Mouse (Mus musculus): ENCODE data around the gene Barhl1. TPM values are rescaled to one million over a fixed set of nuclear protein-coding genes. Genes with fewer than 3 reads are reported as not detected.

The Barhl1 gene
- polyA plus RNA-seq, 1 experiment from 2014 or later = not detected

DNA sequence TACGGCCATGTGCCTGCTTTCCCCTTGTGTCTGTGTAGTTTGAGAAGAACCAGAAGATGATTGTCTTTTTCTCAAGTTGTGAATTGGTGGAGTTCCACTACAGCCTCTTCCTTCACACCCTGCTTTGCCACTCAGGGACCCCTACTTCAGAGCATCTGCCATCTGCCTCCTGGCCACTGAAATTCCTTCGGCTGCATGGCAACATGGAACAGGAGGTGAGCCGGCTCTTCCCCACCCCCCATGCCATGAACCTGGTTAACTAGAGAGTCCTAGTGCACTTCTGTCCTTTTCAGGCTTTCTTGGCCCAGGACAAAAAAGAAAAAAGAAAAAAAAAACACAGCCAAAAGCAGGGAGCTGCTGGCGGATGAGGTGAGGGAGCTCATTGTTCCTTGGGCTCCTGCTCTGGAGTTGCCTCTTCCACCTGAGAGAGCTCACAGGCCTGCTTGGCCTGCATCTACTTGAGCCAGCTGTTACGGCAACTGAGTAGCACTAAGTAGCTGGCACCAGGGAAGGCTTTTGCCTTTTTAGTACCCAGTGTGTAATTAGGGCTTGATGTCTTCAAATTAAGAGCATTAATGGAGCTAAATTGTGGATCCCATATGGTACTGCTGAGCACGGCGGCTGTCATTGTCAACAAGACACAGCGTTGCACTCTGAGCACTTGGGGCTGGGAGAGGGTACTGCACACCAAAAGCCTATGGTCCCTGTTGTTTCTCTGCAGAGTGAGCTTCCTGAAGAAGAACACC, 55.6 kb downstream of the Barhl1 start:
- no peaks in the 10 kb centered on the region for H3K4me1 ChIP-seq (replicated peaks)
- H3K4me2 ChIP-seq = no peak overlapping the region
- H3K27ac ChIP-seq = no peak overlapping the region
- ATAC-seq (ENCODE audit: insufficient number of reproducible peaks, insufficient read depth, low FRiP score, low TSS enrichment, low read depth) = no peak
- no peaks in the 10 kb centered on the region for H3K9me3 ChIP-seq
- H3K4me3 ChIP-seq (replicated peaks) = no peak overlapping the region
- H3K27me3 ChIP-seq = no peaks in the 10 kb centered on the region
- H3K36me3 ChIP-seq = peaks cover 89% of the 10 kb centered on the region
- 93% methylated on average over 8 of the region's 8 CpGs for WGBS
- no peak overlapping the region for H3K9ac ChIP-seq (replicated peaks)

DNA sequence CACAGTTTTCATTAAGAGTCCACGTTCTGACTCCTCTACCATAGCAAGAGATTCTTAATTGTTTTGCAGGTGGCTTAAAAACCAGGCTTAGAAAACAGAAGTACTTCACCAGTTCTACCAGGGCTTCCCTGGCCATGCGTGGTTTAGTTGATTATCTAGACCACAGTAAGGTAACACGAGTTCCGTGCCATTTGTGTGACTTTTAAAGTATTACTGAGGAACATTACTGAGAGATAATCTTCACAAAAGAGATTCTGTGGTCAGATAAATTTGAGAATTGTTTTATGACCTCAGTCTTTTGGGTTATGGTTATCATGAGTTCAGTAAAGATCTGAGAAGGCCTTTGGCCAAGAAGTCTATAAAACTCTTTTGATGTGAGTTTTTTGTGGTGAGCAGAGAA, 57.2 kb downstream of the Barhl1 start:
- WGBS = 92% methylated on average over 4 of the region's 4 CpGs
- H3K4me2 ChIP-seq = no peak overlapping the region
- ATAC-seq (ENCODE audit: insufficient number of reproducible peaks, insufficient read depth, low FRiP score, low TSS enrichment, low read depth) = no peak

More for the DNA sequence above, 57.2 kb downstream of the Barhl1 start:
- no peak overlapping the region for H3K27ac ChIP-seq
- H3K9me3 ChIP-seq = no peaks in the 10 kb centered on the region
- H3K27me3 ChIP-seq = no peaks in the 10 kb centered on the region
- H3K4me1 ChIP-seq (replicated peaks) = no peaks in the 10 kb centered on the region
- no peak overlapping the region for H3K4me3 ChIP-seq (replicated peaks)
- no peak overlapping the region for H3K9ac ChIP-seq (replicated peaks)
- H3K36me3 ChIP-seq = peaks cover 82% of the 10 kb centered on the region

Other genes with a start within 250 kb of the Barhl1 start
- 0.76 and 1.8 TPM in 2 replicates for gene Spaca9, start 216.9 kb downstream of the Barhl1 start, polyA plus RNA-seq (2016; fragmentation: Nextera tagmentation; extraction: Ambion mirVana)
- 0.39 and 0.49 TPM in 2 replicates for gene Ak8, start 216.5 kb downstream of the Barhl1 start, polyA plus RNA-seq (2016; fragmentation: Nextera tagmentation; extraction: Ambion mirVana)
- gene Gtf3c4, start 76.3 kb downstream of the Barhl1 start, polyA plus RNA-seq (2016; fragmentation: Nextera tagmentation; extraction: Ambion mirVana) = 29.2 and 30.5 TPM in 2 replicates
- 18.5 and 20.2 TPM in 2 replicates for gene Ddx31, start 76.3 kb downstream of the Barhl1 start, polyA plus RNA-seq (2016; fragmentation: Nextera tagmentation; extraction: Ambion mirVana)
- gene Cfap77, start 138.4 kb upstream of the Barhl1 start, polyA plus RNA-seq (2016; fragmentation: Nextera tagmentation; extraction: Ambion mirVana) = 0.41 and 0.46 TPM in 2 replicates
- gene Ttf1, start 143.6 kb upstream of the Barhl1 start, polyA plus RNA-seq (2016; fragmentation: Nextera tagmentation; extraction: Ambion mirVana) = 12.9 and 13.7 TPM in 2 replicates
- 14.8 and 17.1 TPM in 2 replicates for gene Setx, start 207.5 kb upstream of the Barhl1 start, polyA plus RNA-seq (2016; fragmentation: Nextera tagmentation; extraction: Ambion mirVana)